Mouse (Mus musculus) stomach, postnatal 0 days (tissue): ENCODE measurements at regions not wholly inside any gene's neighbourhood (a gene's known extent, or its start where the extent isn't known, plus 50 kb on each side); places are given as distances from the start of the nearest gene placed in this dataset.

Source experiments
- CTCF ChIP-seq: IDR thresholded peaks from 2 replicates; pipeline ENCODE4 v1.5.1; 2016; ENCODE audit warnings: antibody characterized with exemption, low read depth, mild to moderate bottlenecking, moderate library complexity
- EP300 ChIP-seq: optimal IDR thresholded peaks from 2 replicates; pipeline ENCODE3; 2016; ENCODE audit warnings: antibody characterized with exemption

GRCm38 (mm10) chr14:120730226-120730625 is 180.8 kb upstream of the Ipo5 start:
- TF ChIP-seq CTCF, result no peak
- TF ChIP-seq EP300, result no peak
